Mouse (Mus musculus) kidney, adult 11 months (tissue): ENCODE results near the gene Spg11.
"Not testable (repeated sequence)": the region's sequence is repeated elsewhere in the genome, so short reads cannot be mapped to it uniquely, and the experiment has no call there.

Source experiments
- DNase-seq: peaks from one replicate; pipeline ENCODE4 v3.0.0; 2022

The Spg11 gene

GRCm38 (mm10) chr2:122143111-122143510 lies 24.9 kb upstream of the Spg11 start:
- no peak for DNase-seq

- no peak for DNase-seq
Measured at GRCm38 (mm10) chr2:122141332-122141967, 23.3 kb upstream of the Spg11 start.

- no peak for DNase-seq
Measured at GRCm38 (mm10) chr2:122140815-122141214, 22.6 kb upstream of the Spg11 start.

- DNase-seq, result no peak
Measured at GRCm38 (mm10) chr2:122137839-122138465, 19.8 kb upstream of the Spg11 start.

- DNase-seq, result no peak
Measured at GRCm38 (mm10) chr2:122132618-122133017, 14.4 kb upstream of the Spg11 start.

- no peak for DNase-seq
Measured at GRCm38 (mm10) chr2:122132078-122132477, 13.9 kb upstream of the Spg11 start.

GRCm38 (mm10) chr2:122127635-122128034 lies 9.4 kb upstream of the Spg11 start:
- DNase-seq, result no peak

GRCm38 (mm10) chr2:122126765-122127347 lies 8.7 kb upstream of the Spg11 start:
- no peak for DNase-seq

GRCm38 (mm10) chr2:122125680-122126572 lies 7.7 kb upstream of the Spg11 start:
- DNase-seq, result no peak

- no peak for DNase-seq
Measured at GRCm38 (mm10) chr2:122116888-122117287, 1.3 kb downstream of the Spg11 start.

- no peak for DNase-seq
Measured at GRCm38 (mm10) chr2:122109714-122110113, 8.5 kb downstream of the Spg11 start.

- DNase-seq, result peak; percentile 80
Measured at GRCm38 (mm10) chr2:122108101-122108500, 10.1 kb downstream of the Spg11 start.

GRCm38 (mm10) chr2:122102070-122102469 lies 16.1 kb downstream of the Spg11 start:
- DNase-seq, result peak; percentile 9

GRCm38 (mm10) chr2:122097686-122098085 lies 20.5 kb downstream of the Spg11 start:
- DNase-seq, result not testable (repeated sequence)

GRCm38 (mm10) chr2:122093844-122094243 lies 24.3 kb downstream of the Spg11 start:
- no peak for DNase-seq

- no peak for DNase-seq
Measured at GRCm38 (mm10) chr2:122086446-122086845, 31.7 kb downstream of the Spg11 start.

GRCm38 (mm10) chr2:122081728-122082456 lies 36.3 kb downstream of the Spg11 start:
- peak; percentile 23 for DNase-seq

- no peak for DNase-seq
Measured at GRCm38 (mm10) chr2:122069922-122070321, 48.3 kb downstream of the Spg11 start.

- DNase-seq, result no peak
Measured at GRCm38 (mm10) chr2:122069144-122069912, 48.9 kb downstream of the Spg11 start.

- no peak for DNase-seq
Measured at GRCm38 (mm10) chr2:122066241-122066640, 51.9 kb downstream of the Spg11 start.

- DNase-seq, result no peak
Measured at GRCm38 (mm10) chr2:122065200-122065969, 52.8 kb downstream of the Spg11 start.
